Mouse (Mus musculus): Measurements from ENCODE around the gene Olfr573-ps1. TPM values are rescaled to one million over a fixed set of nuclear protein-coding genes. Genes with fewer than 3 reads are reported as not detected.

Gene Olfr573-ps1
- polyA plus RNA-seq, 1 experiment from 2014 or later = not detected

Other genes starting within 250 kb of the Olfr573-ps1 start
- not detected in 2 replicates for gene Olfr557, start 246.7 kb downstream of the Olfr573-ps1 start, polyA plus RNA-seq (2014; fragmentation: Nextera tagmentation; extraction: Ambion mirVana)
- 0.53 and 0.55 TPM in 2 replicates for gene Olfr558, start 240.4 kb downstream of the Olfr573-ps1 start, polyA plus RNA-seq (2014; fragmentation: Nextera tagmentation; extraction: Ambion mirVana)
- not detected in 2 replicates for gene Olfr33, start 223.5 kb downstream of the Olfr573-ps1 start, polyA plus RNA-seq (2014; fragmentation: Nextera tagmentation; extraction: Ambion mirVana)
- gene Olfr559, start 215.1 kb downstream of the Olfr573-ps1 start, polyA plus RNA-seq (2014; fragmentation: Nextera tagmentation; extraction: Ambion mirVana) = not detected in 2 replicates
- not detected in 2 replicates for gene Olfr560, start 183.2 kb downstream of the Olfr573-ps1 start, polyA plus RNA-seq (2014; fragmentation: Nextera tagmentation; extraction: Ambion mirVana)
- not detected in 2 replicates for gene Olfr78, start 183.1 kb downstream of the Olfr573-ps1 start, polyA plus RNA-seq (2014; fragmentation: Nextera tagmentation; extraction: Ambion mirVana)
- not detected in 2 replicates for gene Olfr561, start 171.4 kb downstream of the Olfr573-ps1 start, polyA plus RNA-seq (2014; fragmentation: Nextera tagmentation; extraction: Ambion mirVana)
- gene Olfr564, start 139.1 kb downstream of the Olfr573-ps1 start, polyA plus RNA-seq (2014; fragmentation: Nextera tagmentation; extraction: Ambion mirVana) = not detected in 2 replicates
- gene Olfr566, start 83.8 kb downstream of the Olfr573-ps1 start, polyA plus RNA-seq (2014; fragmentation: Nextera tagmentation; extraction: Ambion mirVana) = not detected in 2 replicates
- gene Olfr568, start 65.5 kb downstream of the Olfr573-ps1 start, polyA plus RNA-seq (2014; fragmentation: Nextera tagmentation; extraction: Ambion mirVana) = not detected in 2 replicates
- gene Olfr569, start 51.7 kb downstream of the Olfr573-ps1 start, polyA plus RNA-seq (2014; fragmentation: Nextera tagmentation; extraction: Ambion mirVana) = not detected in 2 replicates
- gene Olfr570, start 48.0 kb downstream of the Olfr573-ps1 start, polyA plus RNA-seq (2014; fragmentation: Nextera tagmentation; extraction: Ambion mirVana) = not detected in 2 replicates
- not detected in 2 replicates for gene Olfr571, start 25.0 kb downstream of the Olfr573-ps1 start, polyA plus RNA-seq (2014; fragmentation: Nextera tagmentation; extraction: Ambion mirVana)
- gene Olfr572, start 18.2 kb downstream of the Olfr573-ps1 start, polyA plus RNA-seq (2014; fragmentation: Nextera tagmentation; extraction: Ambion mirVana) = not detected in 2 replicates
- gene Olfr574, start 5.9 kb upstream of the Olfr573-ps1 start, polyA plus RNA-seq (2014; fragmentation: Nextera tagmentation; extraction: Ambion mirVana) = not detected in 2 replicates
- not detected in 2 replicates for gene Olfr575, start 16.2 kb upstream of the Olfr573-ps1 start, polyA plus RNA-seq (2014; fragmentation: Nextera tagmentation; extraction: Ambion mirVana)
- gene Olfr576, start 20.1 kb upstream of the Olfr573-ps1 start, polyA plus RNA-seq (2014; fragmentation: Nextera tagmentation; extraction: Ambion mirVana) = not detected in 2 replicates
- not detected in 2 replicates for gene Olfr577, start 33.4 kb upstream of the Olfr573-ps1 start, polyA plus RNA-seq (2014; fragmentation: Nextera tagmentation; extraction: Ambion mirVana)
- not detected in 2 replicates for gene Olfr578, start 46.7 kb upstream of the Olfr573-ps1 start, polyA plus RNA-seq (2014; fragmentation: Nextera tagmentation; extraction: Ambion mirVana)
- gene Olfr582, start 95.4 kb upstream of the Olfr573-ps1 start, polyA plus RNA-seq (2014; fragmentation: Nextera tagmentation; extraction: Ambion mirVana) = not detected in 2 replicates
- not detected in 2 replicates for gene Olfr583, start 108.7 kb upstream of the Olfr573-ps1 start, polyA plus RNA-seq (2014; fragmentation: Nextera tagmentation; extraction: Ambion mirVana)
- not detected in 2 replicates for gene Olfr584, start 139.3 kb upstream of the Olfr573-ps1 start, polyA plus RNA-seq (2014; fragmentation: Nextera tagmentation; extraction: Ambion mirVana)
- not detected in 2 replicates for gene Olfr585, start 155.1 kb upstream of the Olfr573-ps1 start, polyA plus RNA-seq (2014; fragmentation: Nextera tagmentation; extraction: Ambion mirVana)
- not detected in 2 replicates for gene Olfr586, start 183.1 kb upstream of the Olfr573-ps1 start, polyA plus RNA-seq (2014; fragmentation: Nextera tagmentation; extraction: Ambion mirVana)
- not detected in 2 replicates for gene Olfr588-ps1, start 198.3 kb upstream of the Olfr573-ps1 start, polyA plus RNA-seq (2014; fragmentation: Nextera tagmentation; extraction: Ambion mirVana)
- not detected in 2 replicates for gene Olfr589, start 213.8 kb upstream of the Olfr573-ps1 start, polyA plus RNA-seq (2014; fragmentation: Nextera tagmentation; extraction: Ambion mirVana)
- not detected in 2 replicates for gene Olfr591, start 235.8 kb upstream of the Olfr573-ps1 start, polyA plus RNA-seq (2014; fragmentation: Nextera tagmentation; extraction: Ambion mirVana)
- not detected in 2 replicates for gene Olfr592, start 242.2 kb upstream of the Olfr573-ps1 start, polyA plus RNA-seq (2014; fragmentation: Nextera tagmentation; extraction: Ambion mirVana)

Data from neural tube, embryonic 11.5 days (tissue).